In the genomic region with DNA sequence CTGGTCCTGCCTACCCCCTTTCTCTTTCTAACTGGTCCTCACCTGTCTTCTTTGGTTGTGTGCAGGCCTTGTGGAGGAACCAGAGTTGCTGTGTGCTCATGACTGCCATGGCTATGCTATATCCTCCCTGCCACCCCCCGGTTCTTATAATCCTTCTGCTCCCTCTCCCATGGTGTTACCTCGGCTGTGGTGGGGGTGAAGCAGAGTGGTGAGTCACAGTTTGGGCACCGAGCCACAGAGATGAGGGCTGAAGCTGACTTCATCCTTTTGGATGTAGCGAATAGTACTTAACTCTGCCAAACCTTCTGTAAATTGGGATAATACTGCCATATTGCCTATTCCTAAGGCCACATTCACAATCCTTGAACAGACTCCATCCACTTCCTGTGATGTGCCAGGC, we compare ENCODE assay signal across 13 mouse cellular contexts. TPM values are rescaled to one million over a fixed set of nuclear protein-coding genes. Genes with fewer than 3 reads are reported as not detected.
DNase-seq lines count a peak whose midpoint lies in the region; ATAC-seq and TF ChIP-seq lines count a peak whose summit lies in the region.
"Had no signal": no experiment of that assay in that cellular context is flagged by ENCODE, and none has a peak within 500 bp of the region (broad histone marks: within the 10 kb centered on the region; RNA-seq: fewer than 3 reads in every experiment).

No protein-coding gene starts in this region.

- intact Hi-C loops in left cerebral cortex, adult 2 months (cut with DNase I) = no loop called here
- intact Hi-C loops in left cerebral cortex, postnatal 4 days (cut with DNase I) = no loop called here

- peak; percentile 49 for DNase-seq in forebrain, embryonic 14.5 days (ENCODE audit: low spot score)
- no peak for DNase-seq in forebrain, embryonic 10.5 days (ENCODE audit: extremely low spot score, low spot score)
- DNase-seq in left cerebral cortex, adult 2 months (ENCODE audit: extremely low spot score in 1 of 2, low spot score in 2 of 2) = peak; percentile 73 to 78
- no peak for DNase-seq in left cerebral cortex, postnatal 4 days
- peak; percentile 71 to 72 for DNase-seq in cerebellum, adult 18-20 months
- DNase-seq in right cerebral cortex, postnatal 10 days (ENCODE audit: low spot score in 2 of 2) = peak; percentile 62
- no peak for DNase-seq in embryo, embryonic 11 days
- DNase-seq in spleen, postnatal 4 days (ENCODE audit: low spot score in 2 of 2) = no peak
- DNase-seq: thymus, postnatal 36 days had no signal

- H3K9ac ChIP-seq in forebrain, embryonic 14.5 days (ENCODE audit: low read length) = no peak overlapping the region
- H3K9ac ChIP-seq: intestine, embryonic 15.5 days; liver, embryonic 12.5 days had no signal

- no peak overlapping the region for H3K4me2 ChIP-seq in forebrain, embryonic 14.5 days (ENCODE audit: low read length)
- H3K4me2 ChIP-seq: intestine, embryonic 15.5 days; liver, embryonic 12.5 days had no signal

- TF ChIP-seq CTCF in left cerebral cortex, adult 2 months (IDR thresholded peaks at IDR 0.05) = no peak

- H3K4me3 ChIP-seq in forebrain, embryonic 14.5 days (ENCODE audit: low read depth, low read length) = no peak overlapping the region
- H3K4me3 ChIP-seq in forebrain, embryonic 10.5 days = no peak overlapping the region
- no peak overlapping the region for H3K4me3 ChIP-seq in left cerebral cortex, adult 2 months
- H3K4me3 ChIP-seq: intestine, embryonic 15.5 days; liver, embryonic 12.5 days had no signal

- peak; percentile 44; the same call in 1 of the 2 replicates for ATAC-seq in forebrain, embryonic 14.5 days
- ATAC-seq: intestine, embryonic 15.5 days; liver, embryonic 12.5 days had no signal

- no peaks in the 10 kb centered on the region for H3K36me3 ChIP-seq in forebrain, embryonic 14.5 days (ENCODE audit: control insufficient read depth, insufficient read depth, low read length)
- no peaks in the 10 kb centered on the region for H3K36me3 ChIP-seq in forebrain, embryonic 10.5 days (replicated peaks)
- H3K36me3 ChIP-seq: intestine, embryonic 15.5 days; liver, embryonic 12.5 days had no signal

- H3K9me3 ChIP-seq in forebrain, embryonic 14.5 days (replicated peaks; ENCODE audit: control insufficient read depth, low read length) = no peaks in the 10 kb centered on the region
- no peaks in the 10 kb centered on the region for H3K9me3 ChIP-seq in forebrain, embryonic 10.5 days
- H3K9me3 ChIP-seq: intestine, embryonic 15.5 days; liver, embryonic 12.5 days had no signal

- no peaks in the 10 kb centered on the region for H3K27me3 ChIP-seq in forebrain, embryonic 14.5 days (replicated peaks; ENCODE audit: control insufficient read depth, insufficient read depth, low read length)
- H3K27me3 ChIP-seq in forebrain, embryonic 10.5 days (ENCODE audit: poor library complexity, severe bottlenecking) = peaks cover 19% of the 10 kb centered on the region
- H3K27me3 ChIP-seq: intestine, embryonic 15.5 days had no signal

- H3K27ac ChIP-seq in forebrain, embryonic 14.5 days (ENCODE audit: low read depth, low read length) = no peak overlapping the region
- no peak overlapping the region for H3K27ac ChIP-seq in forebrain, embryonic 10.5 days
- H3K27ac ChIP-seq in left cerebral cortex, adult 2 months = no peak overlapping the region
- H3K27ac ChIP-seq: intestine, embryonic 15.5 days; liver, embryonic 12.5 days had no signal

- 71% methylated on average over 4 of the region's 4 CpGs for WGBS in forebrain, embryonic 14.5 days
- WGBS in forebrain, embryonic 10.5 days = 88% methylated on average over 4 of the region's 4 CpGs

- peaks cover 4% of the 10 kb centered on the region for H3K4me1 ChIP-seq in forebrain, embryonic 14.5 days (ENCODE audit: control insufficient read depth, insufficient read depth, low read length)
- H3K4me1 ChIP-seq in forebrain, embryonic 10.5 days = peaks cover 17% of the 10 kb centered on the region
- H3K4me1 ChIP-seq: intestine, embryonic 15.5 days; liver, embryonic 12.5 days had no signal

RNA-seq across cellular contexts. Expression of gene Sirpa, which starts 12.0 kb away (rescaled TPM):
- 24.8 and 31.0 TPM in 2 replicates for polyA plus RNA-seq in forebrain, embryonic 14.5 days (2014; fragmentation: Nextera tagmentation; extraction: Ambion mirVana)
- polyA plus RNA-seq in forebrain, embryonic 10.5 days (2016; fragmentation: Nextera tagmentation; extraction: Ambion mirVana) = 15.6 and 16.0 TPM in 2 replicates
- total RNA-seq in left cerebral cortex, adult 2 months (2021) = 100 to 1,000 TPM; 375 to 384 TPM
- 100 to 1,000 TPM; 110 to 121 TPM for total RNA-seq in left cerebral cortex, postnatal 4 days (2021)

RNA-seq across cellular contexts. Expression of gene F830045P16Rik, which starts 44.3 kb away (rescaled TPM):
- not detected in 2 replicates for polyA plus RNA-seq in forebrain, embryonic 14.5 days (2014; fragmentation: Nextera tagmentation; extraction: Ambion mirVana)
- not detected in 2 replicates for polyA plus RNA-seq in forebrain, embryonic 10.5 days (2016; fragmentation: Nextera tagmentation; extraction: Ambion mirVana)
- 1 to 10 TPM in 1 of 2 experiments, under 1 TPM in 1; 0.47 to 1.3 TPM for total RNA-seq in left cerebral cortex, adult 2 months (2021)
- under 1 TPM in 1 of 2 experiments, not detected in 1; 0.18 TPM for total RNA-seq in left cerebral cortex, postnatal 4 days (2021)
- polyA plus RNA-seq: heart, postnatal 0 days; intestine, embryonic 15.5 days; large intestine, adult 2 months; liver, embryonic 12.5 days had no signal

Comparison
In these comparisons a context has a peak if more than half of its experiments do, and no peak if none do; other contexts are left out.
1. DNase-seq: peak in forebrain, embryonic 14.5 days (single experiment), left cerebral cortex, adult 2 months (2 of 2), cerebellum, adult 18-20 months (2 of 2) and right cerebral cortex, postnatal 10 days (2 of 2); none in forebrain, embryonic 10.5 days (single experiment), left cerebral cortex, postnatal 4 days (single experiment), embryo, embryonic 11 days (single experiment) and spleen, postnatal 4 days (0 of 2).